Comparison of ENCODE assay signal across 22 mouse cellular contexts in genomic region chr7:30747525-30748204, GRCm38 (mm10). TPM values are rescaled to one million over a fixed set of nuclear protein-coding genes. Genes with fewer than 3 reads are reported as not detected.
DNase-seq lines count a peak whose midpoint lies in the region; ATAC-seq and TF ChIP-seq lines count a peak whose summit lies in the region.
"Had no signal": no experiment of that assay in that cellular context is flagged by ENCODE, and none has a peak within 500 bp of the region (broad histone marks: within the 10 kb centered on the region; RNA-seq: fewer than 3 reads in every experiment).

No protein-coding gene starts in this region.

- H3K4me3 ChIP-seq in intestine, postnatal 0 days (ENCODE audit: low read depth, low read length): no peak overlapping the region
- H3K4me3 ChIP-seq in intestine, embryonic 15.5 days (replicated peaks): no peak overlapping the region
- H3K4me3 ChIP-seq in lung, postnatal 0 days (ENCODE audit: low read depth, low read length): no peak overlapping the region
- H3K4me3 ChIP-seq: embryonic facial prominence, embryonic 10.5 days; hindbrain, embryonic 12.5 days; limb, embryonic 15.5 days; midbrain, embryonic 12.5 days; myocyte had no signal

- peak; percentile 41 for TF ChIP-seq CTCF in intestine, postnatal 0 days (IDR thresholded peaks at IDR 0.05; ENCODE audit: low read depth)
- TF ChIP-seq CTCF in lung, postnatal 0 days (IDR thresholded peaks at IDR 0.05): peak; percentile 23; the same call in 1 of the 2 replicates

- H3K9me3 ChIP-seq in intestine, postnatal 0 days (ENCODE audit: control insufficient read depth): no peaks in the 10 kb centered on the region
- no peaks in the 10 kb centered on the region for H3K9me3 ChIP-seq in intestine, embryonic 15.5 days
- no peaks in the 10 kb centered on the region for H3K9me3 ChIP-seq in lung, postnatal 0 days (ENCODE audit: low read length)
- H3K9me3 ChIP-seq: embryonic facial prominence, embryonic 10.5 days; hindbrain, embryonic 12.5 days; limb, embryonic 15.5 days; midbrain, embryonic 12.5 days had no signal

- no peak overlapping the region for H3K27ac ChIP-seq in intestine, postnatal 0 days (ENCODE audit: low read depth, low read length)
- no peak overlapping the region for H3K27ac ChIP-seq in intestine, embryonic 15.5 days
- no peak overlapping the region for H3K27ac ChIP-seq in lung, postnatal 0 days (ENCODE audit: low read length)
- H3K27ac ChIP-seq: embryonic facial prominence, embryonic 10.5 days; hindbrain, embryonic 12.5 days; limb, embryonic 15.5 days; midbrain, embryonic 12.5 days had no signal

- WGBS in intestine, postnatal 0 days: 71% methylated on average over 7 of the region's 7 CpGs
- 73% methylated on average over 7 of the region's 7 CpGs for WGBS in intestine, embryonic 15.5 days
- whole genome bisulfite sequencing in lung, postnatal 0 days: 80% methylated on average over 7 of the region's 7 CpGs

- H3K36me3 ChIP-seq in intestine, postnatal 0 days (ENCODE audit: control insufficient read depth, insufficient read depth): no peaks in the 10 kb centered on the region
- H3K36me3 ChIP-seq in intestine, embryonic 15.5 days: no peaks in the 10 kb centered on the region
- H3K36me3 ChIP-seq in lung, postnatal 0 days (ENCODE audit: insufficient read depth, low read length): no peaks in the 10 kb centered on the region
- no peaks in the 10 kb centered on the region for H3K36me3 ChIP-seq in splenic B cell, adult 2 months (ENCODE audit: control insufficient read depth, insufficient read depth, low read length, poor library complexity, severe bottlenecking)
- H3K36me3 ChIP-seq: limb, embryonic 15.5 days; midbrain, embryonic 12.5 days had no signal

- DNase-seq in lung, postnatal 0 days (ENCODE audit: low spot score): no peak
- no peak for DNase-seq in lung, postnatal 10 days
- DNase-seq in ES-CJ7 (ENCODE audit: low read depth, low spot score): peak; percentile 50
- DNase-seq in splenic B cell, adult 2 months (ENCODE audit: low read depth, low spot score): peak; percentile 25
- DNase-seq in thymus, postnatal 0 days (ENCODE audit: low spot score): no peak
- DNase-seq in adipocyte (ENCODE audit: low spot score): no peak
- DNase-seq: cerebellum, adult 2 months; kidney, postnatal 10 days; lung, adult 2 months; right cerebral cortex, postnatal 14 days; spleen, adult 18-20 months; thymus, adult 2 months had no signal

- ATAC-seq in intestine, postnatal 0 days: no peak
- ATAC-seq in intestine, embryonic 15.5 days: no peak
- ATAC-seq in lung, postnatal 0 days: no peak

- no peaks in the 10 kb centered on the region for H3K4me1 ChIP-seq in intestine, postnatal 0 days (replicated peaks; ENCODE audit: control insufficient read depth, insufficient read depth, low read length)
- H3K4me1 ChIP-seq in intestine, embryonic 15.5 days (replicated peaks): no peaks in the 10 kb centered on the region; the same call in 1 of the 2 replicates
- H3K4me1 ChIP-seq in lung, postnatal 0 days (ENCODE audit: insufficient read depth, low read depth, low read length): peaks cover 3% of the 10 kb centered on the region; the same call in 1 of the 2 replicates
- H3K4me1 ChIP-seq: hindbrain, embryonic 12.5 days; midbrain, embryonic 12.5 days had no signal

- no peak for TF ChIP-seq EP300 in lung, postnatal 0 days (IDR thresholded peaks at IDR 0.05)

- H3K9ac ChIP-seq in intestine, postnatal 0 days (ENCODE audit: low read depth, low read length): no peak overlapping the region
- H3K9ac ChIP-seq in intestine, embryonic 15.5 days: no peak overlapping the region
- no peak overlapping the region for H3K9ac ChIP-seq in lung, postnatal 0 days (replicated peaks; ENCODE audit: low read depth)
- H3K9ac ChIP-seq: hindbrain, embryonic 12.5 days; limb, embryonic 15.5 days; midbrain, embryonic 12.5 days had no signal

- no peak overlapping the region for H3K4me2 ChIP-seq in intestine, postnatal 0 days (replicated peaks; ENCODE audit: low read depth)
- H3K4me2 ChIP-seq in intestine, embryonic 15.5 days (replicated peaks): no peak overlapping the region
- no peak overlapping the region for H3K4me2 ChIP-seq in lung, postnatal 0 days (replicated peaks; ENCODE audit: low read depth, low read length)
- H3K4me2 ChIP-seq: hindbrain, embryonic 12.5 days; limb, embryonic 15.5 days; midbrain, embryonic 12.5 days had no signal

- H3K27me3 ChIP-seq in intestine, postnatal 0 days (replicated peaks; ENCODE audit: control insufficient read depth, insufficient read depth, low read length): no peaks in the 10 kb centered on the region
- H3K27me3 ChIP-seq in intestine, embryonic 15.5 days (replicated peaks): no peaks in the 10 kb centered on the region
- H3K27me3 ChIP-seq in lung, postnatal 0 days (replicated peaks; ENCODE audit: insufficient read depth, low read length): no peaks in the 10 kb centered on the region
- H3K27me3 ChIP-seq in splenic B cell, adult 2 months (ENCODE audit: control insufficient read depth, insufficient read depth, low read length, poor library complexity, severe bottlenecking): no peaks in the 10 kb centered on the region
- H3K27me3 ChIP-seq: hindbrain, embryonic 12.5 days; limb, embryonic 15.5 days; midbrain, embryonic 12.5 days had no signal

RNA-seq across cellular contexts. Expression of gene Sbsn, which starts 3.6 kb away (rescaled TPM):
- polyA plus RNA-seq in intestine, postnatal 0 days (2015; fragmentation: Nextera tagmentation; extraction: Ambion mirVana): 2.7 and 2.9 TPM in 2 replicates
- polyA plus RNA-seq in intestine, embryonic 15.5 days (2015; fragmentation: Nextera tagmentation; extraction: Ambion mirVana): 1.4 TPM in 2 replicates
- polyA plus RNA-seq in lung, postnatal 0 days (2015; fragmentation: Nextera tagmentation; extraction: Ambion mirVana): 6.7 and 7.3 TPM in 2 replicates
- polyA plus RNA-seq in thymus, postnatal 0 days (2015; fragmentation: Nextera tagmentation; extraction: Ambion mirVana): 2.0 and 4.1 TPM in 2 replicates

RNA-seq across cellular contexts. Expression of gene Gapdhs, which starts 4.2 kb away (rescaled TPM):
- polyA plus RNA-seq in intestine, postnatal 0 days (2015; fragmentation: Nextera tagmentation; extraction: Ambion mirVana): not detected in 2 replicates
- polyA plus RNA-seq in intestine, embryonic 15.5 days (2015; fragmentation: Nextera tagmentation; extraction: Ambion mirVana): 0.10 and 0.33 TPM in 2 replicates
- 0.18 and 0.21 TPM in 2 replicates for polyA plus RNA-seq in lung, postnatal 0 days (2015; fragmentation: Nextera tagmentation; extraction: Ambion mirVana)
- 0.43 TPM in 1 of 2 replicates, not detected in the other for polyA plus RNA-seq in thymus, postnatal 0 days (2015; fragmentation: Nextera tagmentation; extraction: Ambion mirVana)
- polyA plus RNA-seq: cerebellum, adult 2 months; heart, postnatal 0 days; intestine, embryonic 14.5 days had no signal

RNA-seq across cellular contexts. Expression of gene Dmkn, which starts 15.9 kb away (rescaled TPM):
- 27.8 and 28.2 TPM in 2 replicates for polyA plus RNA-seq in intestine, postnatal 0 days (2015; fragmentation: Nextera tagmentation; extraction: Ambion mirVana)
- polyA plus RNA-seq in intestine, embryonic 15.5 days (2015; fragmentation: Nextera tagmentation; extraction: Ambion mirVana): 4.6 and 5.3 TPM in 2 replicates
- 65.2 and 74.3 TPM in 2 replicates for polyA plus RNA-seq in lung, postnatal 0 days (2015; fragmentation: Nextera tagmentation; extraction: Ambion mirVana)
- polyA plus RNA-seq in thymus, postnatal 0 days (2015; fragmentation: Nextera tagmentation; extraction: Ambion mirVana): 10.7 and 12.7 TPM in 2 replicates
- polyA plus RNA-seq: embryonic facial prominence, embryonic 10.5 days; forebrain, embryonic 11.5 days; myocyte had no signal

RNA-seq across cellular contexts. Expression of gene Tmem147, which starts 18.3 kb away (rescaled TPM):
- 158 and 161 TPM in 2 replicates for polyA plus RNA-seq in intestine, postnatal 0 days (2015; fragmentation: Nextera tagmentation; extraction: Ambion mirVana)
- 220 and 257 TPM in 2 replicates for polyA plus RNA-seq in intestine, embryonic 15.5 days (2015; fragmentation: Nextera tagmentation; extraction: Ambion mirVana)
- 179 and 193 TPM in 2 replicates for polyA plus RNA-seq in lung, postnatal 0 days (2015; fragmentation: Nextera tagmentation; extraction: Ambion mirVana)
- 173 and 184 TPM in 2 replicates for polyA plus RNA-seq in thymus, postnatal 0 days (2015; fragmentation: Nextera tagmentation; extraction: Ambion mirVana)

RNA-seq across cellular contexts. Expression of gene Atp4a, which starts 35.7 kb away (rescaled TPM):
- polyA plus RNA-seq in intestine, postnatal 0 days (2015; fragmentation: Nextera tagmentation; extraction: Ambion mirVana): 0.35 and 0.80 TPM in 2 replicates
- polyA plus RNA-seq in intestine, embryonic 15.5 days (2015; fragmentation: Nextera tagmentation; extraction: Ambion mirVana): 1.3 and 2.0 TPM in 2 replicates
- 0.14 TPM in 1 of 2 replicates, not detected in the other for polyA plus RNA-seq in lung, postnatal 0 days (2015; fragmentation: Nextera tagmentation; extraction: Ambion mirVana)
- polyA plus RNA-seq in thymus, postnatal 0 days (2015; fragmentation: Nextera tagmentation; extraction: Ambion mirVana): 1.4 and 1.5 TPM in 2 replicates
- polyA plus RNA-seq: lung, adult 2 months; myocyte had no signal

Comparison
In these comparisons a context has a peak if more than half of its experiments do, and no peak if none do; other contexts are left out.
1. DNase-seq: peak in ES-CJ7 (single experiment) and splenic B cell, adult 2 months (single experiment); none in lung, postnatal 0 days (single experiment), lung, postnatal 10 days (single experiment), thymus, postnatal 0 days (single experiment) and adipocyte (single experiment).